Mouse (Mus musculus) liver, embryonic 15.5 days (tissue): ENCODE measurements at regions not wholly inside any gene's neighbourhood (a gene's known extent, or its start where the extent isn't known, plus 50 kb on each side); places are given as distances from the start of the nearest gene placed in this dataset.
A peak's percentile ranks its signal among the peaks of the same experiment; 100 is the strongest.
"Not testable (repeated sequence)": the region's sequence is repeated elsewhere in the genome, so short reads cannot be mapped to it uniquely, and the experiment has no call there.

Experiments
- ATAC-seq: fragments of 200-750 bp; cut with Nextera tagmentation; 2 replicates; pipeline ENCODE4 v1.8.0; 2017; ENCODE audit warnings: moderate number of reproducible peaks, mild to moderate bottlenecking, moderate library complexity; ENCODE audit not compliant: insufficient read depth
- H3K27ac ChIP-seq: fragments of 300-500 bp; sonication (generic); replicated peaks from 2 replicates; pipeline ENCODE4 v1.5.1; 2015; ENCODE audit warnings: mild to moderate bottlenecking, inconsistent platforms
- H3K27me3 ChIP-seq: fragments of 300-500 bp; sonication (generic); 2 replicates; pipeline ENCODE4 v1.6.1; 2015; ENCODE audit warnings: mild to moderate bottlenecking, inconsistent platforms
- H3K36me3 ChIP-seq: fragments of 300-500 bp; sonication (generic); replicated peaks from 2 replicates; pipeline ENCODE4 v1.6.1; 2015; ENCODE audit warnings: moderate library complexity, mild to moderate bottlenecking, inconsistent platforms
- H3K4me1 ChIP-seq: fragments of 300-500 bp; sonication (generic); replicated peaks from 2 replicates; pipeline ENCODE4 v1.6.1; 2015; ENCODE audit warnings: inconsistent platforms
- H3K4me2 ChIP-seq: fragments of 300-500 bp; sonication (generic); 2 replicates; pipeline ENCODE4 v1.6.1; 2015; ENCODE audit warnings: moderate library complexity, mild to moderate bottlenecking, inconsistent platforms
- H3K4me3 ChIP-seq: fragments of 300-500 bp; sonication (generic); replicated peaks from 2 replicates; pipeline ENCODE4 v1.5.1; 2015; ENCODE audit warnings: mild to moderate bottlenecking, inconsistent platforms
- H3K9ac ChIP-seq: fragments of 300-500 bp; sonication (generic); 2 replicates; pipeline ENCODE4 v1.6.1; 2015; ENCODE audit warnings: moderate library complexity, mild to moderate bottlenecking, inconsistent platforms
- H3K9me3 ChIP-seq: fragments of 300-500 bp; sonication (generic); replicated peaks from 2 replicates; pipeline ENCODE4 v1.6.1; 2016; ENCODE audit warnings: inconsistent platforms
- WGBS: fragments of 180-500 bp; shearing (Covaris S2); methylation state at CpG from one replicate; pipeline ENCODE4 v1.1.7; 2015; ENCODE audit warnings: mixed read lengths; ENCODE audit not compliant: insufficient replicate concordance; 5-methylcytosine and 5-hydroxymethylcytosine counted together

DNA sequence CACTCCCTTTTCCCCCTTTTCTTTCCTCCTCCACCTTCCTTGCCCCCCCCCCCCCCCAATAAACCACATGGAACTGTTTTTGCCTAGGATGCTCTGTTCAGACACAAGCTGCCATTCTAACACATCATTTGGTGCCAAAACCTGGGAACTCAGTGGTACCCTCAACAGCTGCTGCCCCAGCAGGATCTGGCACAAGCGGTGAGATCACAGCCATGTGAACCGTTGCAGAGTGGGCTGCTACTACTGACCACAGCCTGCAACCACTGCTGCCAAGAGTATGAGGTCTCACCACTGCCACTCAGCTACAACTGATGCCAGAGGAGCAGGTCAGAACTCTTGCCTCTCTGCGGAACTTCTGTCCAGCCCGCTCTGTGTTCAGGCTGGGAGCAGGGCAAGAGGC, 206.2 kb downstream of the Pcsk1 start:
- WGBS: 90% methylated on average over 4 of the region's 4 CpGs
- Histone ChIP-seq H3K9me3 (no peaks in the 10 kb centered on the region), H3K4me3 (no peak overlapping the region), H3K36me3 (no peaks in the 10 kb centered on the region), H3K9ac (no peak overlapping the region), H3K4me1 (no peaks in the 10 kb centered on the region), H3K4me2 (no peak overlapping the region), H3K27ac (no peak overlapping the region), H3K27me3 (no peaks in the 10 kb centered on the region)
- no peak for ATAC-seq

DNA sequence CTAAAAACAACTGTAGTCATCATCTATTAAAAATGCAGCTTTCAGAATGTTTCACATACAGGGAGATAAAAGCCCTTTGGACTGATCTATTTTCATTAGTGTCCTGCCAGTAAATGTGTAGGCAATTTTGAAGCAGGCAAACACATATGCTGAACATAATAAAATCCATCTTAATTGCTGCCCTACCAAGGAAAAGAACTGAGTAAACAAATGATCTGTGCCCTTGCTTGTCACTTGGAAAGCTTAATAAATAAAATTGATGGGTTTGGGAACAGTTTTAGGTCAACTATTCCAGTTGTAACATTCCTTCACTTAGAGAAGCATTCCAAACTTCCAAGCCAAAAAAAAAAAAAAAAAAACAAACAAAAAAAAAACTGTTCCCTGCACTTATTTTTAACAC, 230.2 kb downstream of the Pcsk1 start:
- no peak for ATAC-seq
- no peaks in the 10 kb centered on the region for H3K9me3 ChIP-seq
- no peak overlapping the region for H3K4me3 ChIP-seq
- no peaks in the 10 kb centered on the region for H3K27me3 ChIP-seq
- no peak overlapping the region for H3K9ac ChIP-seq
- H3K4me2 ChIP-seq: no peak overlapping the region
- no peaks in the 10 kb centered on the region for H3K36me3 ChIP-seq
- H3K4me1 ChIP-seq: no peaks in the 10 kb centered on the region
- no peak overlapping the region for H3K27ac ChIP-seq

DNA sequence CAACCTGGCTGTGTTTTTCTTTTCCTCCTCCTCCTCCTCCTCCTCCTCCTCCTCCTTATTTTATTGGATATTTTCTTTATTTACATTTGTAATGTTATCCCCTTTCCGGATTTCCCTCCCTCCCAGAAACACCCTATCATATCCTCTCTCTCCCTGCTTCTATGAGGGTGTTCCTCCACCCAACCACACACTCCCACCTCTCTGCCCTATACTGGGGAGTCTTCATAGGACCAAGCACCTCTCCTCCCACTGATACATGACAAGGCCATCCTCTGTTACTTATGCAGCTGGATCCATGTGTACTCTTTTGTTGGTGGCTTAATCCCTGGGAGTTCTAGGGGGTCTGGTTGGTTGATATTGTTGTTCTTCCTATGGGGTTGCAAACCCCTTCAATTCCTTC, 230.6 kb downstream of the Pcsk1 start:
- Histone ChIP-seq H3K4me1 (no peaks in the 10 kb centered on the region), H3K9me3 (no peaks in the 10 kb centered on the region), H3K27me3 (no peaks in the 10 kb centered on the region), H3K4me3 (no peak overlapping the region), H3K27ac (no peak overlapping the region), H3K36me3 (no peaks in the 10 kb centered on the region), H3K4me2 (no peak overlapping the region), H3K9ac (no peak overlapping the region)
- 40% methylated on average over 1 of the region's 1 CpGs for WGBS
- ATAC-seq: no peak

DNA sequence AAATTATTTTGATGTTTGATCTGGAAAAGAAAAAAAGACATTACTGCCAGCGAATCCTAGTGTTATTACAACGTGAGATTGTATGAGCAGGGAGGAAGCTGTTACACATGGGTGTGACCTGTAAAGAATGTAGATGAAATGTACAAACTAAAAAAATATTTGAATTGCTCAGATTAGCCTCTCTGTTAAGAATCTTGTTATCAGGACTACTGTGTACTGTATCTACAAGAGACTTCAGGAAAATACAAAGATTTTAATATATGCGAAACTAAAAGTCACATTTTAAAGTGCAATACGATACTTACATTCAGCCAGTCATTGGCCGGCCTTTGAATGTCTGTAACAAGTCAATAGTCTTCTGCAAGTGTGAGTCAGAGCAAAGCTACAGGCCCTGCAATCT, 247.4 kb downstream of the Pcsk1 start:
- Histone ChIP-seq H3K9me3 (no peaks in the 10 kb centered on the region), H3K9ac (no peak overlapping the region), H3K4me3 (no peak overlapping the region), H3K4me2 (no peak overlapping the region), H3K4me1 (no peaks in the 10 kb centered on the region), H3K36me3 (no peaks in the 10 kb centered on the region), H3K27me3 (no peaks in the 10 kb centered on the region), H3K27ac (no peak overlapping the region)
- ATAC-seq: no peak
- 73% methylated on average over 5 of the region's 5 CpGs for WGBS

DNA sequence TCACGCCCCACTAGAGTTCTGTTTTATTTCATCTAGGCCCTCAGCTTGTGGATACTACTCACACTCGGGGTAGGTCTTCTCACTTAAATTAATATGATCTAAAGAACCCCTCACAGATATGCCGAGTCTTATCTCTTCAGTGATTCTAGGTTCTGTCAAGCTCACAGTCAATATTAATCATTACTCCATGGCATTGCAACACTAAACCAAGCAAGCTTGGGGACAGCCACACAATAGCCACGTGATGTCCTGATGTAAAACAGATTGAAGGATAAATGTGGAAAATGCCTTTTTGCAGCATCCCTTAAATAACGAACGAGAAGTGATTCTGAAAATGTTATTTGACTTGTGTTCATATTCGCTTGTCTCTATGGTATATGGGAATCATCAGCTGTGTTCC, 253.8 kb downstream of the Pcsk1 start:
- H3K36me3 ChIP-seq: no peaks in the 10 kb centered on the region
- H3K9ac ChIP-seq: no peak overlapping the region
- no peak overlapping the region for H3K4me3 ChIP-seq
- no peaks in the 10 kb centered on the region for H3K27me3 ChIP-seq
- no peak overlapping the region for H3K4me2 ChIP-seq
- H3K27ac ChIP-seq: no peak overlapping the region
- no peak for ATAC-seq
- H3K9me3 ChIP-seq: no peaks in the 10 kb centered on the region
- 58% methylated on average over 7 of the region's 7 CpGs for WGBS
- no peaks in the 10 kb centered on the region for H3K4me1 ChIP-seq

DNA sequence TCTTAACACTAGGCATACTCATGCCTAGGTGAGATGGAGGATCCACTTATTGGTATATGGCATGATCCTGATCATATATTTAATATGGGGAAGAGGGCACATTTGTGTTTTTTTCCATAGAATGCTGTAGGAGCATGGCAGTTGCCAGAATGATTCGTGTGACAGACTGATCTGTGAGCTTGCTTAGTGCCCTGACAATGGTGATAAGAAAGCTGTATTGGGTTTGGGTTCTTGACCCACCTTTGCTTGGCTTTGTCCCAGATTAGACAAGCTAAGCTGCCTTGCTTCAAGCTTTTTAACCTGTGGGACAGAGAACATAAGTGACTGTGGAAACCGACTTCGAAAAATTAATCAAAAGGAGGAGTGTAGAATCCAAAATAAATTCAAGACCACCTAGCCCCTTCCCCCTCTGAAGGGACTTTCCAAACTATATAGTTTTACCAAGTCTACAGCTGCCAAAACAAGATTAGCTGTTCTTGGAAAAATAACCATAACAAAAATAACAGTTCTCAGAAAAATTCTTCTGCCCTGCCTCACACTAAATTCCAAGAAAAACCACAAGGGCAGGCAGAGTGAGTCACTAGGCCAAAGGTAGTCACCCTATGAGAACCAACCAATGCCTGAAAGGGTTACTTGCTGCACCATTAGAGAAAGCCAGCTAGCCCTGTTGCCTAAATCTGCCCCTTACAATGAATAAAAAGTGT, 277.2 kb downstream of the Pcsk1 start:
- Histone ChIP-seq H3K9me3 (no peaks in the 10 kb centered on the region), H3K9ac (no peak overlapping the region), H3K27me3 (no peaks in the 10 kb centered on the region), H3K36me3 (no peaks in the 10 kb centered on the region), H3K27ac (no peak overlapping the region), H3K4me3 (no peak overlapping the region), H3K4me2 (no peak overlapping the region), H3K4me1 (no peaks in the 10 kb centered on the region)
- ATAC-seq: no peak
- WGBS: 45% methylated on average over 3 of the region's 3 CpGs

DNA sequence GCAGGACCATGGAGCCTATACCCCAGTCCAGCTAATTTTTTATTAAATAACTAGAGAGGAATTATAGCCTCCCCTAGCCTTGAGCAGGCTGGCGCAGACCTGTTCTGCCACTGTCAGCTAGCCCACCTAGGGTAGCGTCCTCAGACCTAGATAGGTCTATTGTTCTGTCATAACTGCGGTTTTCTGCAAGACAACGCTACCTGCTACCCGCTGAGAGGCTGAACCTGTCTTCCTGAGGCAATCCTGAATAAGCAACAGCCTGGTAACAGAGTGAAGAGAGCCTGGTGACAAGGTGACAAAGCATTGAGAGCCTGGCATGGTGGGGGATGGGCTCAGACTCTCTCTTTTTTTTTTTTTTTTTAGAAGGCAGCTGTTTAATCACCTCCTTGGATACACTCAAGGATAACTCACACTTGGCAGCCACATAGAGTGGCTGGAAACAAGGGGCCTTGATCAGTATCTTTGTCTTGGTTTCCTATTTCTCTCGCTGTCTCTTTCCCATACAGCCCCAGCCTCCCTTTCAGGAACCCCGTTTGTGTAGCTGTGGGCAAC, 278.7 kb downstream of the Pcsk1 start:
- Histone ChIP-seq H3K4me1 (no peaks in the 10 kb centered on the region), H3K4me2 (no peak overlapping the region), H3K9ac (no peak overlapping the region), H3K36me3 (no peaks in the 10 kb centered on the region), H3K27ac (no peak overlapping the region), H3K4me3 (no peak overlapping the region), H3K27me3 (no peaks in the 10 kb centered on the region), H3K9me3 (no peaks in the 10 kb centered on the region)
- 44% methylated on average over 7 of the region's 7 CpGs for WGBS
- ATAC-seq: no peak

DNA sequence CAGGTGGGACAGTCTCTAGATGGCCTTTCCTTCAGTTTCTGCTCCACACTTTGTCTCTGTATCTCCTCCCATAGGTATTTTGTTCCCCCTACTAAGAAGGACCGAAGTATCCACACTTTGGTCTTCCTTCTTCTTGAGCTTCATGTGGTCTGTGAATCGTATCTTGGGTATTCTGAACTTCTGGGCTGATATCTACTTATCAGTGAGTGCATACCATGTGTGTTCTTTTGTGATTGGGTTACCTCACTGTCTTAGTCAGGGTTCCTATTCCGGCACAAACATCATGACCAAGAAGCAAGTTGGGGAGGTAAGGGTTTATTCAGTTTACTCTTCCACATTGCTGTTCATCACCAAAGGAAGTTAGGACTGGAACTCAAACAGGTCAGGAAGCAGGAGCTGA, 287.5 kb downstream of the Pcsk1 start:
- not testable (repeated sequence) for H3K27me3 ChIP-seq, H3K9me3 ChIP-seq, H3K4me3 ChIP-seq, H3K9ac ChIP-seq, ATAC-seq, H3K4me2 ChIP-seq, H3K27ac ChIP-seq, H3K36me3 ChIP-seq, H3K4me1 ChIP-seq
- 45% methylated on average over 3 of the region's 3 CpGs for WGBS

DNA sequence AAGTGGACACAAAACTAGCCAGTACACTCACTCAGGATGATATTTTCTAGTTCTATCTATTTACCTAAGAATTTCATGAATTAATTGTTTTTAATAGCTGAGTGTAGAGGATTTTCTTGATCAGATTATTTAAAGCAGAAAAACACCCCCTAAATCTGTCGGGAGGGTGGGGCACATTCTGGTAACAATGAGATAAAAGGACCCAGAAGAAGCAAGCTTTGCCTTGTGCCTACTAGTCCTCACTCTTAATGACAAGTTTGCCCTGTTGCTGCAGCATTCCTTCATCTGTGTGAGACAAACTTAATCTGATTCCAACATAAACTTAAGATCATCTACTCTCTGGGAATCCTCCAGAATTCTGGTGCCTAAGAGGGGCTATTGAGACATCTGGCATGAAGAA, 288.1 kb downstream of the Pcsk1 start:
- no peak overlapping the region for H3K4me3 ChIP-seq
- no peak overlapping the region for H3K27ac ChIP-seq
- no peak for ATAC-seq
- no peaks in the 10 kb centered on the region for H3K27me3 ChIP-seq
- H3K4me1 ChIP-seq: no peaks in the 10 kb centered on the region
- H3K4me2 ChIP-seq: no peak overlapping the region; the same call in 1 of the 2 replicates
- H3K36me3 ChIP-seq: no peaks in the 10 kb centered on the region
- H3K9me3 ChIP-seq: no peaks in the 10 kb centered on the region
- no peak overlapping the region for H3K9ac ChIP-seq
- 56% methylated on average over 1 of the region's 1 CpGs for WGBS

DNA sequence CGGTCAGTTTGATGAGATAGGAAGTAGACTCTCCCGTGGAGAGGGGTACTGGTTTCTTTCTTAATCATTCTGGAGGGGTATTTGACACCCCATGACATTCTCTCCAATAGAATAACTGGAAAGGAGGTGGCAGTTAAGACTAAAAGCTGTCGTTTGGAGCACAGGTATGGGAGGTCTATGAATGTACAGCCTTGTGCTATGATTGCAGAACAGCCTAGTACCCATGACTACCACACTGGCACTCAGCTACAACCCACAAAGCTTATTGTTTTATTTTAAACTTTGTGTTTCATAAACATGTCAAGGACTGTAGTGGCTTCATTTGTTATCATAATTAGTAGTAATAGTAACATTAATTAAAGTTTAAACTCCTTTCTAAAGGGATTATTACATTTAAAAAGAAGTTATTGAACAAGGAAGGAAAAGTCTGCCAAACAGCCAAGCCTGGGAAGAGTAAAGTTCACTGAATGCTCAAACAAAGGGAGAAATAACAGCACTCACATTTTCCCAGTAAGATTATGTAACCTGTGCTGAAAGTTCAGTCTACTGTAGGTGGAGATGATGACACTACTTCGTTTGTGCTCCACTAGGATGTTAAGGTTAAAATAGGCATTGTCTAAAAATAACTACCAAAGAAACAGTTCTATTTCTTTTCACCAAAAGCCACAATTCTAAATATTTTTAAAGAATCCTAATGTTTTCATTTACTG, 295.2 kb downstream of the Pcsk1 start:
- H3K27ac ChIP-seq: no peak overlapping the region
- peak; percentile 52; the same call in 1 of the 2 replicates for ATAC-seq
- no peaks in the 10 kb centered on the region for H3K27me3 ChIP-seq
- no peak overlapping the region for H3K4me3 ChIP-seq
- no peaks in the 10 kb centered on the region for H3K9me3 ChIP-seq
- WGBS: 45% methylated on average over 4 of the region's 4 CpGs
- no peak overlapping the region for H3K4me2 ChIP-seq
- no peak overlapping the region for H3K9ac ChIP-seq
- no peaks in the 10 kb centered on the region for H3K36me3 ChIP-seq
- H3K4me1 ChIP-seq: no peaks in the 10 kb centered on the region

DNA sequence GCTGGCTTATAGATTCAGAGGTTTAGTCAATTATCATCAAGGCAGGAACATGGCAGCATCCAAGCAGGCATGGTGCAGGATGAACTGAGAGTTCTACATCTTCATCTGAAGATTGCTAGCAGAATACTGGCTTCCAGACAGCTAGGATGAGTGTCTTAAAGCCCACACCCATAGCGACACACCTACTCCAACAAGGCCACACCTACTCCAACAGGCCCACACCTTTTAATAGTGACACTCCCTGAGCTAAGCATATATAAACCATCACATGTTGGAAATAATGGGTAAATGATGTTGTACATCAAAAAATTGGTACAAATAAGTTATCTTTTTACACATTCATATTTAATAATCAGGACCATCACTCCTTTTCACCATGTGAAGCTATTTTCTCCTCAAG, 299.6 kb downstream of the Pcsk1 start:
- Histone ChIP-seq H3K27me3 (no peaks in the 10 kb centered on the region), H3K27ac (no peak overlapping the region), H3K36me3 (no peaks in the 10 kb centered on the region), H3K4me1 (no peaks in the 10 kb centered on the region), H3K4me2 (no peak overlapping the region), H3K4me3 (no peak overlapping the region), H3K9ac (no peak overlapping the region), H3K9me3 (no peaks in the 10 kb centered on the region)
- 54% methylated on average over 1 of the region's 1 CpGs for WGBS
- no peak for ATAC-seq
